Mouse (Mus musculus) spleen, adult 2 months (tissue): ENCODE data around the gene Tmem221. TPM values are rescaled to one million over a fixed set of nuclear protein-coding genes. Genes with fewer than 3 reads are reported as not detected.

Experiments used
- DNase-seq, 2 experiments: peaks; one replicate each; pipeline versions ENCODE4 v3.0.0 to v3.0.0-alpha.2; 2012 to 2021; ENCODE audit warnings: low spot score in 2 of 2, low read depth in 1 of 2
- H3K27ac ChIP-seq: fragments of 200-500 bp; 2 replicates; pipeline ENCODE4 v1.5.1; 2012; ENCODE audit warnings: low read length, inconsistent platforms; ENCODE audit not compliant: insufficient read depth
- H3K27me3 ChIP-seq: fragments of 200-500 bp; 2 replicates; pipeline ENCODE4 v1.6.1; 2012; ENCODE audit warnings: mild to moderate bottlenecking, moderate library complexity, low read length, inconsistent platforms; ENCODE audit not compliant: control insufficient read depth, insufficient read depth
- H3K36me3 ChIP-seq: fragments of 200-500 bp; 2 replicates; pipeline ENCODE4 v1.6.1; 2012; ENCODE audit warnings: mild to moderate bottlenecking, low read length, inconsistent platforms; ENCODE audit not compliant: control insufficient read depth, insufficient read depth
- H3K4me1 ChIP-seq: fragments of 200-500 bp; 2 replicates; pipeline ENCODE4 v1.6.1; 2011; ENCODE audit warnings: inconsistent platforms; ENCODE audit not compliant: control insufficient read depth, insufficient read depth, insufficient read length
- H3K4me3 ChIP-seq: fragments of 200-500 bp; 2 replicates; pipeline ENCODE4 v1.5.1; 2011; ENCODE audit warnings: mild to moderate bottlenecking, inconsistent platforms; ENCODE audit not compliant: insufficient read depth, insufficient read length; ENCODE audit errors: extremely low read depth
- CTCF ChIP-seq: fragments of 200-500 bp; IDR thresholded peaks from 2 replicates; pipeline ENCODE4 v1.5.1; 2011; ENCODE audit warnings: mild to moderate bottlenecking, inconsistent platforms; ENCODE audit not compliant: insufficient read depth, insufficient read length, insufficient replicate concordance; ENCODE audit errors: extremely low read depth
- POLR2A ChIP-seq: fragments of 200-500 bp; IDR thresholded peaks from 2 replicates; pipeline ENCODE4 v1.6.1; 2011; ENCODE audit warnings: low read depth, low read length, inconsistent platforms
- WGBS: fragments of 180-500 bp; shearing (Covaris S2); methylation state at CpG from one replicate; pipeline ENCODE4 v1.1.7; 2018; 5-methylcytosine and 5-hydroxymethylcytosine counted together
- polyA plus RNA-seq: library from polyadenylated mRNA; depleted of rRNA; stranded (reverse); fragments of >200 nt; gene quantifications from 2 replicates; pipeline ENCODE4 v1.2.3, GENCODE M21; 2012

The Tmem221 gene
- polyA plus RNA-seq, 1 experiment = 8.5 TPM

DNA sequence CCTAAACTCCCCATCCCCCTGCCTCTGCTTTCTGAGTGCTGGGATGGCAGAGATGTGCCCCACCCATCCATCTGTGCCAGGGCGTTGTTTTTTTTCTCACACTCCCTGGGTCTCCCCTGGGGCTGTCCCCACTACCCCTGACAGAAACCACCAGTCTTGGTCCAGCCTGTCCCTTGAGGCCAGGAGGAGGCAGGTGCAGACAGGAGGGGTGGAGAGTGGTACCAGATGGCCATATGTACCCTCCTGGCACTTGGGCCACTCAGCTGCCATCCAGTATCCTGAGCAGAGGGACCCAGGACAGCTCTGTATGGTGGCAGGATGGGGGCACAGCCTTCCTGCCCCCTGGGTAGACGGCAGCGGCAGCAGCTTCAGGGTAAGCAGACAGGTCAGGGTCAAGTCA, 38.8 kb upstream of the Tmem221 start, which contains the start of gene Fam129c:
Gene Fam129c, plus strand, starts transcription at position 198 of the 400 bp plus-strand sequence.
- peak in 1 of 2 experiments; percentile 64 for DNase-seq
- WGBS = 43% methylated on average over 3 of the region's 3 CpGs
- H3K27ac ChIP-seq = peak within 1 kb of the TSS; percentile 84
- peak within 1 kb of the TSS; percentile 50 for H3K4me3 ChIP-seq
- no peaks in the 10 kb centered on the region for H3K36me3 ChIP-seq
- H3K4me1 ChIP-seq = peaks cover 33% of the 10 kb centered on the region
- TF ChIP-seq POLR2A (no peak), CTCF (no peak)
- no peaks in the 10 kb centered on the region for H3K27me3 ChIP-seq

DNA sequence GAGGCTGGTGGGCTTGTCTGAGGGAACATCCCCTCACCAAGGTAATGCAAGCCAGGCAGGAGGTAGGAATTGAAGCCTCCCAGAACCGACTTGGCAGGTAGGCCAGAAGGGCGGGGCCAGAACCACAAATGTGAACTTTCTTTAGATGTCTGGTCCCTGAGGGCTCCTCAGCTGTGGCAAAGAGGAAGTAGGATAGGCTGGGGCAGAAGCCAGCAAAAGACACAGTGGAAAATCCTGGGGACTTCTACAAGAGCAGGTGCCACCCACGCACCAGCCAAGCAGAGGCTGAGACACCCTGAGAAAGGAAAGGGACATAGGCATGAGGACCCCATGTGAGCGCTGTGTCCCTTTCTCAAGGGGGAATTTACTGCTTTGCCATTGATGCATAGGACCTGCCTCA, 38.1 kb upstream of the Tmem221 start:
- peak; percentile 75 to 81 for DNase-seq
- Histone ChIP-seq H3K4me1 (peaks cover 27% of the 10 kb centered on the region; the same call in 1 of the 2 replicates), H3K36me3 (no peaks in the 10 kb centered on the region), H3K27me3 (no peaks in the 10 kb centered on the region), H3K4me3 (peak overlapping the region; percentile 10), H3K27ac (peak overlapping the region; percentile 84)
- no peak for TF ChIP-seq POLR2A
- no peak for TF ChIP-seq CTCF
- WGBS = 12% methylated on average over 4 of the region's 4 CpGs

DNA sequence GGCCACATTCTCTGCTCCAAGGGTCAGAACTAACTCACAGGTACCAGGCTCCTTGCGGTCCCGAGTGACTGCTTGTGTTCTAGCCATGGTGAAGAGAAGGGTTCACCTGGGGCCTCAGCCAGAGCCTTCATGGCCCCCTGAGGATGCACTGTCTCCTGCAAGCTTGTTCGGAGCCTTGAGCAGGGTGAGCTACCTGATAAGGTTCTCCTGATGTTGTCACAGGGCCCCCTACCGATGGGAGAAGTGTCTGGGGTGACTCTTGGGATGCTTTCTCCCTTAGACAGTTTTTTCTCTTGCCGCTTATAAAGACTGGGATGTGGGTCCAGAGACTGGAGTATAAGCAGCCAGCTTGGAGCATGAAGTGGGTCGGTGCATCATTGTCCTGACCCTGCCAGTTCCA, 37.7 kb upstream of the Tmem221 start:
- Histone ChIP-seq H3K36me3 (no peaks in the 10 kb centered on the region), H3K27ac (peak overlapping the region; percentile 84), H3K27me3 (no peaks in the 10 kb centered on the region), H3K4me3 (peak overlapping the region; percentile 9; the same call in 1 of the 2 replicates), H3K4me1 (peaks cover 24% of the 10 kb centered on the region; the same call in 1 of the 2 replicates)
- no peak for DNase-seq
- TF ChIP-seq POLR2A (no peak), CTCF (no peak)
- WGBS = 56% methylated on average over 6 of the region's 6 CpGs

DNA sequence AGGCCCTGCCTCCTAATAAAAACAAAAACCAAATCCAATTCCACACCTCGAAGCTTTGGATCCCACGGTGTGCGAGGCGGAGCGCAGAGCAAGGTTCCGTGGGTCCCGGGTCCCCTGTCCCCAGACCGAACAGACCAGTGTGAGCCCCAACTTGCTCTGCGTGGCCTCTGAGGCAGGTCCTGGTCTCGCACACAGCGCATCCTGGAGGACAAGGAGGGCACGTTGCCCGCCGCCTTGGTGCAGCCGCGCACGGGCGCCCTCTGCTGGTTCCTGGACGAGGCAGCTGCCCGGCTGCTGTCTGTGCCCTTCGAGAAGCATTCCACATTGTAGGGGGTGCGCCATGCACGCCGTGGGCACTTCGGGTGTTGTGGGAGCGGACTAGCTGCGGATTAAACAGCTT, 37.2 kb upstream of the Tmem221 start:
- H3K4me3 ChIP-seq = no peak overlapping the region
- peaks cover 27% of the 10 kb centered on the region; the same call in 1 of the 2 replicates for H3K4me1 ChIP-seq
- H3K27me3 ChIP-seq = no peaks in the 10 kb centered on the region
- H3K36me3 ChIP-seq = no peaks in the 10 kb centered on the region
- TF ChIP-seq CTCF = peak; percentile 99
- no peak for TF ChIP-seq POLR2A
- 15% methylated on average over 27 of the region's 27 CpGs for WGBS
- H3K27ac ChIP-seq = peak overlapping the region; percentile 84
- DNase-seq = peak; percentile 68 to 88

DNA sequence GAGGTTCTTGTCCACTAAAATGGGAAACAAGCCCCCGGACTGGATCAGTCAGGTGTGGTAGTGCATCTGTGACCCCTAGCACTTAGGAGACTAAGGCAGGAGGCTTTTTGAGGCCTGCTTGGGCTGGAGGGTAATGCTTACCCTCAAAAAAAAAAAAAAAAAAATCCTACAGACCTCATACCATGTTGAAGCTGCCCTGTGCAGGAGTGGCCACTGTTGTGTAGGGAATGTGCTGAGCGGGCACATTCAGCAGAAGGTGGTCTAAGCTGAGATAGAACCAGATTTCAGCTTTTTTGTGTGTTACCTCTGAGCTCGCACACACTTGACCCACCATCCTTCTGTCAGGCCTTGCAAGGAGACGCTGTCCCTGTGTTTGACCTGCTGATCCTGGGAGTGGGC, 35.7 kb upstream of the Tmem221 start:
- DNase-seq = no peak
- Histone ChIP-seq H3K27ac (no peak overlapping the region), H3K36me3 (no peaks in the 10 kb centered on the region), H3K4me1 (peaks cover 27% of the 10 kb centered on the region; the same call in 1 of the 2 replicates), H3K4me3 (no peak overlapping the region), H3K27me3 (no peaks in the 10 kb centered on the region)
- 91% methylated on average over 4 of the region's 4 CpGs for WGBS
- TF ChIP-seq CTCF = no peak
- TF ChIP-seq POLR2A = no peak

DNA sequence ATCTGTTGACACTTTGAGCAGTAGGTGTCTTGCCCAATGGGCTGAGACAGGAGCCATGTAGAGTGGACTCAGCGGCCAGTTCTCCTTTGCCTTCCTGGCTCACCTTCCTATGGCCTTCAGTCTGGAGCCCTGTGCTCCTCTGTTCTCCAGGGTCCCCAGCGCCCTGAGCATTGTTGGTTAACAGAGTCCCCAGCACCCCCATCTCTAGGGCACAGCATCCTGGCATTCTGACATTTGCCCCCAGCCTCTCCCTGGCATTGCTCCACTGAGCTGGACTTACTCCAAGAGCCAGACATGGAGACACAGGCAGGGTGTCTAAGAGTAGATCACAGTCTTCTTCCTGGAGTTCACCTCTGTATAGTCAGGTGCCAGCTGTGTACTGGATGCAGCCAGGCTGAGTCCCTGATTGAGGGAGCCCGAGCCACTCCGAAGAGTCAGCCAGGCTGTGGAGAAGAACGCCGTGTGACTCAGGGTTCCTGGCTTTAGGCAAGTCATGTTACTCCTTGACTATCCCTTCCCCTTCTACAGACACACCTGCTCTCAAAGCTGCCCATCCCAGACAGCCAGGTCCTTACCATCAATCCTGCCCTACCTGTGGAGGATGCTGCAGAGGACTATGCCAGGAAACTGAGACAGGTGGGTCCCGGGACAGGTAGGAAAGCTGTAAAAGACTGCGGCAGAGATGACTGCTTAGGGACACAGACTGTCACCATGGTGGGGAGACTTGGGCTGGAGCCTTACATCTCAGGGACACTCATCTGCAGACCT, 35.1 kb upstream of the Tmem221 start:
- H3K27me3 ChIP-seq = no peaks in the 10 kb centered on the region
- no peak for DNase-seq
- peaks cover 24% of the 10 kb centered on the region; the same call in 1 of the 2 replicates for H3K4me1 ChIP-seq
- TF ChIP-seq CTCF (no peak), POLR2A (no peak)
- H3K27ac ChIP-seq = no peak overlapping the region; the same call in 1 of the 2 replicates
- 87% methylated on average over 8 of the region's 8 CpGs for WGBS
- H3K36me3 ChIP-seq = no peaks in the 10 kb centered on the region
- no peak overlapping the region for H3K4me3 ChIP-seq

DNA sequence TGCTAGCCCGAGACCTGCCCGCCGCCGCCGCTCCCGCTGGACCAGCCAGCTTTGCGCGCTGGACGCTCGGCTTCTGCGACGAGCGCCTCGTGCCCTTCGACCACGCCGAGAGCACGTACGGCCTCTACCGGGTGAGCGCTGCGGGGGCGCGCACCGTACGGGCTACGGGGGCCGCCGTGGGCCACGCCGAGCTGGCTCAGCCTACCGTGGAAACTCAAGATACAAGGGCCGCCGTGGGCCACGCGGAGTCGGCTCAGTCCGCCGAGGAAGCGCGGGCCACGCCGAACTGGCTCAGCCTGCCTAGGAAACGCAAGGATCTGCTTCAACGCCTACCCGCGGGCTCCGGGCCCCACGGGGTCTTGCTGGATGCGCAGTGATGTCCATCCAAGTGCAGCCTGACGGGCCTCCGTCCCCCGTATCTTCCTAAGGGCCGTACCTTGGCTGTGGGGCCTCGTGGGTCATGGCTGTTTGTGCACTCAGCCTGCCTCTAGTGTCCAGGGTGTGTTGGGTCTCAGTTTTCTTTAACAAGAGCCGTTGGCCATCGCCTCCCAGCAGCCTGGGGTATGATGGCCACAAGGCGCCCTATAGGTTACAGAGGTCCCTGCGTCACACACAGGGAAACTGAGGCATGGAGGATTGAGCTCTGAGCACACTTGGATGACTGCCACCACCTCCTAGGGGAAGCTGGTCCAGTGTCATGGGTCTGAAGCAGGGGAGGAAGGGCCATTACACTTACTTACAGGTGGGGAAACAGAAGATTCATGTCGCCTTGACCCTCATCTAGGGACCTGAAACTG, 33.9 kb upstream of the Tmem221 start:
- Histone ChIP-seq H3K27me3 (no peaks in the 10 kb centered on the region), H3K4me1 (peaks cover 24% of the 10 kb centered on the region; the same call in 1 of the 2 replicates), H3K4me3 (peak overlapping the region; percentile 95), H3K27ac (peak overlapping the region; percentile 99), H3K36me3 (no peaks in the 10 kb centered on the region)
- DNase-seq = peak; percentile 31 to 75
- WGBS = 2% methylated on average over 60 of the region's 60 CpGs
- TF ChIP-seq CTCF = no peak
- no peak; the same call in 1 of the 2 replicates for TF ChIP-seq POLR2A
